Mouse (Mus musculus): ENCODE measurements around the gene Map7d1.

Map7d1 gene

DNA sequence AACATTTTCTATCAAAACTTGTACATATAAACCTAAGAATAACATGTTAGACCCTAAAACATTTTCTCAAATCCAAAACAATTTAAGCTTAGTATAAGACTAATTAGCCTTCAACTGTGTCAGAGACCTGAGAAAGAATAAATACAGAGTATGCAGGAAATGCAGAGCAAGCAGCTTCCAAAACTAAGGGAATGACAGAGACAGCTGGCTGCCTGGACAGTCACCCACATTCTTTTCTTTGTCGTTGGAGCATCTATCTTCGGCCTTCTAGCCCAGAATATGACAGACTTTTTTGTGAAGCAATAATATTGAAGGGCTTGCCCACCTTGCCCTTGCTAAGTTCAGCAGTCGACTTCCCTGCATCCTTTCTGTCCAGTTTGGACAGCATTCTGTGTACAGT lies 13.1 kb upstream of the Map7d1 start:
- no peak for DNase-seq (ENCODE audit: low spot score in 2 of 2)

GRCm38 (mm10) chr4:126262119-126262807 lies 6.1 kb upstream of the Map7d1 start, which contains the start of gene Trappc3:
TSS of gene Trappc3 (plus strand) at chr4:126262325.
- peak; percentile 100 for DNase-seq (ENCODE audit: low spot score in 2 of 2)

DNA sequence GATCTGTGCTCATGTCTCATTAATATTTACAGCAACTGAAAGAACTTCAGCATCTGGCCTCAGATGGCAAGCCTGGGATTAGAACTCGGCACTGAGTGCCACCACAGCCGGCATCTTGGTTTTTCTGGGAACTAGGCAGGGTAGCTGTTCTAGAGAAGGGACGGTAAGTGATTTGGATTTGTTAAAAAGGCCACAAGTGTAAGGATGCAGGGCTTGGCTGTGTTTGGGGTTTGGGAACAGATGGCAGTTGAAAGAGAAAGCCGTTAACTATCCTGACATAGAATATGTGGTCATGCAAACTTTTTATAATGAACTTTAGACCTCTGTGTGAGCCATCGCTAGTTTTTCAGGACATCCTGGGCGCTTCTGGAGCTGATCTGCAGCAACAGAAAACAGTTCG lies 5.5 kb upstream of the Map7d1 start:
- DNase-seq (ENCODE audit: low spot score in 2 of 2), result no peak

- DNase-seq (ENCODE audit: low spot score in 2 of 2), result no peak
Measured at GRCm38 (mm10) chr4:126261266-126261665, 5.1 kb upstream of the Map7d1 start.

DNA sequence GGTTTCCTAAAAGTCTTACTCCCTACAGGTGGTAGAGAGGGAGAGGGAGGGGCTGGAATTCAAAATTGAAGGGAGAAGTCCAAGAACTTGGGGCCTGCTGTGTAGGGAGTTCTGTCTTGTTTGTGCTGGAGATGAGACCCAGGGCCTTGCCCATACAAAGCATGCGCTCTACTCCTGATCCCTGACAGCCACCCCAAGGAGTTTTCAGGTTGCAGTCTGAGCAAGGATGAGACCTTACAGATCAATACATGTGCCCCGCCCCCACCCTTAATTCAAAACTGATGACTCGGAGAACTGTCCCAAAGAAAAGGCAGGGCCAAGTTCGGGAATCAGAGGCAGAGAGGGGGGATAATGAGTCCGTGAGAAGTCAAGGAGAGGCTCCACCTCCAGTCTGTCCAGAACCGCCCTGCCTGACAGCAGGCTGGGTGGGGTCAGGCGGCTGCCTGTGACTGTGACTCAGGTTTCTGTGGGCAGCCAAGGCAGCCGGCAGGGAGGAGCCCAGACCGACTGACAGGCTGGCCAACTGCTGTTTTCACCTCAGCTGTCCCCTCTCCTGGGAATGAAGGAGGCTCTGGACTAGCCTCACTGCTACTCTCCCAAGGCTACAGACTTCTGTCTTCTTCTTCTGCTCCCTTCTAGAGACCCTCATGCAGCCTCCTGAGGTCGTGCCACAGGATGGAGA lies 4.5 kb upstream of the Map7d1 start:
- DNase-seq (ENCODE audit: low spot score in 2 of 2), result peak in 1 of 2 experiments; percentile 45

- peak in 1 of 2 experiments; percentile 56 for DNase-seq (ENCODE audit: low spot score in 2 of 2)
Measured at GRCm38 (mm10) chr4:126259523-126260160, 3.5 kb upstream of the Map7d1 start.

- DNase-seq (ENCODE audit: low spot score in 2 of 2), result no peak
Measured at GRCm38 (mm10) chr4:126259063-126259462, 2.9 kb upstream of the Map7d1 start.

GRCm38 (mm10) chr4:126256967-126257881 lies 1.1 kb upstream of the Map7d1 start:
- peak in 1 of 2 experiments; percentile 61 for DNase-seq (ENCODE audit: low spot score in 2 of 2)

DNA sequence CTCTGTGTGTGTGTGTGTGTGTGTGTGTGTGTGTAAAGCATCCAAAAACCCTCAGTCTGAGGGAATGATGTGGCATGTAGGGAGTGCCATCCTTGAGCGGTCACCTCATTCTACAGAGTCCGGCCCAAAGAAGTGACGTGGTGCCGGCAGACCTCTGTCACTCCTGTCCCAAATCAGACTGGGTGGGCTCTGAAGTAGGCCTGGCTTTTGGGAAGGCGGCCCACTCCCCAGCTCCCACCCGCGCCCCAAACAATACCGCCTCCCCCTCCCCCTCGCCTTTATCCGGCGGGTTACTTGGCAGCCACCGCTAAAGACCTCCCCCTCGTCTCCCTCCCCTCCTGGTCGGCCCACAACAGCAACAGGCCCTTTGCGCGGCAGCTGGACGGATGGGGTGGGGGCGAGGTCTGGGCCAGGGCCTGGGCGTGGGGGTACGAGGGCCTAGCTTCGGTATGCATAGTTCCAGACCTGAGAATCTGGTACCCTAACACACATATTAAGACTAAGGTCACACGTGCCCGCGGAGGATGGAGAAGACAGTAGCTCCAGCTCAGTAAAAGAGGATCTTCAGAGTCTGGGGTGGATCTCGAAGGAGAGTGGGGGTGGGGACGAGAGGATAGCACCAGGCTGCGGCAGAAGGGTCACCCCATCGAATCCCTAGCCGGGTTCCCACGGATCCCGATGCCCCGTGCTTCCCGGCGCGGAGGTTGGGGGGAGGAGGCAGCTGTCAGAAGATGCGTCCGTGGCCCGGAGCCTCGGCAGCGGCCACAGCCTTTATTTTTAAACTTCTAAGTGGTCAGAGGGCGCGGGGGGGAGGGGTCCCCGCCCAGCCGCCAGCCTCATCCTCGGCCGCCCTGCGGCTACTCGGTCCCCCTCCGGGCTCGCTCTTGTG lies 786 bp downstream of the Map7d1 start:
- DNase-seq (ENCODE audit: low spot score in 2 of 2), result peak; percentile 73 to 78

- peak; percentile 81 to 86 for DNase-seq (ENCODE audit: low spot score in 2 of 2)
Measured at GRCm38 (mm10) chr4:126254315-126255112, 1.6 kb downstream of the Map7d1 start.

DNA sequence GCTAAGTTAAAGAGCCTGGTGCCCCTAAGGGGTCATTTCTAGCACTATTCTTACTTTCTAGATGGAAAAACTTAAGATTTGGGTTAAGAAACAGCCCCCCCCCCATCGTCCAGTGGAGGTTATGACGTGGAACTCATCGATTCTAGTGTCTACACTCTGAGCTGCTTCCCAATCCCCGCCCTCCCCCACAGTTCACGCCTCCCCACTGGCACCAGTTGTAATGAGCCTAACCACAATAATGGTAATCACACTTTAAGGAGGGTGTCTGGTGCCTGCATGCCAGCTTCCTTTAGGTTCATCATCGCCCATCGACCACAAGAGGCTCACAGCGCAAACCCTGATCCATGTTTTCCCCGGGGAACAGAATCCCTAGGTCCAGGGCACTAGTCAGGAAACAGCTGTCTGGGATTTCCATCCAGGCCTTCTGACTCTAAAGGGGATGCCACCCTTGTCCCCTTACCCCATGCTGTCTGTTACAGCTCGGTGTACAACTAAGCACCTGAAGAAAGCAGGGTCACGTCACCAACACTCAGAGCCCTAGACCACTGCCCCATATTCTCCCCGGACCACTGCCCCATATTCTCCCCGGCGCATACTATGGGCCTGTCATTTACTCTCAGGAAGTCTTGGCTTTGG lies 2.4 kb downstream of the Map7d1 start:
- DNase-seq (ENCODE audit: low spot score in 2 of 2), result no peak

DNA sequence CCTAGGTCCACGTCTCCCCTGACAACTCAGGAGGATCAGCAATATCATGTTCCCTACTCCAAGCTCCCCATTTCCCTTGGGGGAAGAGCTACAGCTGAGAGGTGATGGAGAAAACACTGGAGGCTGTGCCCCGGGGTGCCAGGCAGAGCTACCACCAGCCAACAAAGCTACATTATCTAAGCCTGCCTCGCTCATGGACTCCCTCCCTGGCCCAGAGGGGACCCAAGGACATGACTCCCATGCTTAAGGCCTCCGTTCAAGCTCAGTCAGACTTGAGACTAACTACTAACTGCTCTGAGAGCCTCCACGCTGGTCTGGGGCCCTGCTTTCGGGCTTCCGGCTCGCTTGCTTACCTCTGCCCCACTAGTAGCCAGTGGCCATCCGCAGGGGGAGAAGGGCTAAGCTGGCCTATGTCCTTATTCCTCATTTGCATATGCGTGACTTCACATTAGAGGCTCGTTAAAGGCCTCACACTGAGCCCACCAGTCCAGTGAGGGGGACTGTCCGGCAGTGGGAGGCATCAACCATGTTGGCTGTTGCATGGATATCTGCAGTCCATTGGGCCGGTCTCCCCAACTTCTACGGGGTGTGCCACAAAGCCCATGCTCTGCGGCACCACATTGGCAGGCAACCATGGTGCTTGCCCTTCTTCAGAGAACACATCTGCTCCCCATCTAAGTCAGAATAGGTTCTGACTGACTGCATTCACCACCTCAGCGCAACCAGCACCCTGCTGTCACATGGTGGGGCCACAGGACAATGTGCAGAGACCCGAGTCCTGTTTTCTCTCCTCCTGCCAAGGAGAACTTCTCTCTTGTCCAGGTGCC lies 3.5 kb downstream of the Map7d1 start:
- no peak for DNase-seq (ENCODE audit: low spot score in 2 of 2)

- DNase-seq (ENCODE audit: low spot score in 2 of 2), result no peak
Measured at GRCm38 (mm10) chr4:126251655-126252254, 4.4 kb downstream of the Map7d1 start.

- DNase-seq (ENCODE audit: low spot score in 2 of 2), result no peak
Measured at GRCm38 (mm10) chr4:126250659-126251058, 5.5 kb downstream of the Map7d1 start.

- no peak for DNase-seq (ENCODE audit: low spot score in 2 of 2)
Measured at GRCm38 (mm10) chr4:126248261-126248868, 7.8 kb downstream of the Map7d1 start.

GRCm38 (mm10) chr4:126246202-126246889 lies 9.8 kb downstream of the Map7d1 start:
- DNase-seq (ENCODE audit: low spot score in 2 of 2), result no peak

DNA sequence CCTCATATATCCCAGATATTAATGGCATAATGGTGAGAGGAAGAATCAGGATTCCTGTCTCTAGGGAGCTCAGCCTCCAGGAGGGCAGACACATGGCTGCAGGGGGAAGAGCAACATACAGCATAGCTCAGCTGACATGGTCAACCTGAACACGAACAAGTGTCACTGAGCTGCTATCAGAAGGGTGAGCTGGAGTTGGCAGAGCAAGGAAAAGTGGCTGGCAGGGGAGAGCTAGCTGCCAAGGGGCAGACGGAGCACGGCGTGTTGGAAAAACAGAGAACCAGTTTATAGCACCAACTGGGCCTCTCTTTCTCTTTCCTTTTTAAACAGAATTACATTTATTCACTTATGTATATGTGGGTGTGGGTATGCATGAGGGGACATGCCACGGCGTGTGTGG lies 13.6 kb downstream of the Map7d1 start:
- DNase-seq (ENCODE audit: low spot score in 2 of 2), result peak in 1 of 2 experiments; percentile 19
